Mouse (Mus musculus) monocyte, adult 59 days (primary cell): ENCODE data around the gene Rab40c. TPM values are rescaled to one million over a fixed set of nuclear protein-coding genes. Genes with fewer than 3 reads are reported as not detected.

Experiments
- total RNA-seq, 2 experiments: library from RNA; stranded (reverse); gene quantifications; one replicate each; pipeline ENCODE4 v1.2.4; 2023

Rab40c gene
- total RNA-seq: 10 to 100 TPM; 16.5 to 18.1 TPM

GRCm38 (mm10) chr17:25919144-25919785, at the start of gene Rab40c:
Gene Rab40c, minus strand, starts transcription at chr17:25919727.

GRCm38 (mm10) chr17:25951803-25952623, 32.5 kb upstream of the Rab40c start, which contains the start of gene A930017K11Rik:
Gene A930017K11Rik, minus strand, starts transcription at chr17:25952565.

GRCm38 (mm10) chr17:25944366-25945163, 25.0 kb upstream of the Rab40c start, which contains the start of the genes Pigq and Nhlrc4:
Gene Pigq, minus strand, starts transcription at chr17:25944936.
Gene Nhlrc4, minus strand, starts transcription at chr17:25944961.

GRCm38 (mm10) chr17:25880196-25880910, 39.2 kb downstream of the Rab40c start, which contains the start of gene Wfikkn1:
Gene Wfikkn1, minus strand, starts transcription at chr17:25880858.

GRCm38 (mm10) chr17:25874721-25875170, 44.8 kb downstream of the Rab40c start, which contains the start of gene Mettl26:
Gene Mettl26, plus strand, starts transcription at chr17:25875074.

GRCm38 (mm10) chr17:25868601-25869191, 50.8 kb downstream of the Rab40c start, which contains the start of gene Mcrip2:
Gene Mcrip2, minus strand, starts transcription at chr17:25868764.

GRCm38 (mm10) chr17:25860832-25861703, 58.5 kb downstream of the Rab40c start, which contains the start of gene Wdr90:
Gene Wdr90, minus strand, starts transcription at chr17:25861501.

GRCm38 (mm10) chr17:25844396-25844901, 75.1 kb downstream of the Rab40c start, which contains the start of gene Rhot2:
Gene Rhot2, minus strand, starts transcription at chr17:25844851.

GRCm38 (mm10) chr17:25841117-25841880, 78.2 kb downstream of the Rab40c start, which contains the start of gene Gm20683:
Gene Gm20683, minus strand, starts transcription at chr17:25841763.

GRCm38 (mm10) chr17:25837076-25837410, 82.5 kb downstream of the Rab40c start, which contains the start of gene Rhbdl1:
Gene Rhbdl1, minus strand, starts transcription at chr17:25837295.

GRCm38 (mm10) chr17:25833291-25833663, 86.2 kb downstream of the Rab40c start, which contains the start of gene Stub1:
Gene Stub1, minus strand, starts transcription at chr17:25833404.

Other genes starting within 250 kb of the Rab40c start
- gene Gng13, start 202.6 kb downstream of the Rab40c start, total RNA-seq: not detected
- 1 to 10 TPM; 2.6 to 3.9 TPM for gene Chtf18, start 192.3 kb downstream of the Rab40c start, total RNA-seq
- gene Rpusd1, start 192.1 kb downstream of the Rab40c start, total RNA-seq: 1 to 10 TPM; 6.6 to 7.9 TPM
- gene Mslnl, start 183.7 kb downstream of the Rab40c start, total RNA-seq: not detected
- 1 to 10 TPM; 1.2 to 1.3 TPM for gene Msln, start 165.3 kb downstream of the Rab40c start, total RNA-seq
- gene Narfl, start 146.0 kb downstream of the Rab40c start, total RNA-seq: 10 to 100 TPM; 33.1 to 34.7 TPM
- gene Haghl, start 134.1 kb downstream of the Rab40c start, total RNA-seq: 10 to 100 TPM; 21.6 to 21.7 TPM
- gene Ccdc78, start 133.1 kb downstream of the Rab40c start, total RNA-seq: not detected
- 10 to 100 TPM; 33.5 to 35.6 TPM for gene Fam173a, start 126.8 kb downstream of the Rab40c start, total RNA-seq
- not detected for gene AC134908.4, start 124.1 kb downstream of the Rab40c start, total RNA-seq
- 1 to 10 TPM; 8.0 to 9.9 TPM for gene Metrn, start 122.6 kb downstream of the Rab40c start, total RNA-seq
- gene Fbxl16, start 110.6 kb downstream of the Rab40c start, total RNA-seq: under 1 TPM in 1 of 2 experiments, not detected in 1; 0.24 TPM
- 10 to 100 TPM; 13.5 to 14.9 TPM for gene Wdr24, start 96.1 kb downstream of the Rab40c start, total RNA-seq
- 10 to 100 TPM; 23.2 to 28.1 TPM for gene Jmjd8, start 90.9 kb downstream of the Rab40c start, total RNA-seq
- 10 to 100 TPM; 50.8 to 51.1 TPM for gene Stub1, start 86.3 kb downstream of the Rab40c start, total RNA-seq
- gene Rhbdl1, start 82.4 kb downstream of the Rab40c start, total RNA-seq: 1 to 10 TPM; 1.2 to 1.7 TPM
- gene Gm20683, start 78.0 kb downstream of the Rab40c start, total RNA-seq: 1 to 10 TPM in 1 of 2 experiments, under 1 TPM in 1; 0.89 to 4.0 TPM
- 10 to 100 TPM; 28.4 to 34.3 TPM for gene Rhot2, start 74.9 kb downstream of the Rab40c start, total RNA-seq
- gene Wdr90, start 58.2 kb downstream of the Rab40c start, total RNA-seq: 1 to 10 TPM; 6.0 to 6.2 TPM
- gene Mcrip2, start 51.0 kb downstream of the Rab40c start, total RNA-seq: 1 to 10 TPM; 4.8 to 5.5 TPM
- 10 to 100 TPM; 10.1 to 11.1 TPM for gene Mettl26, start 44.7 kb downstream of the Rab40c start, total RNA-seq
- gene Wfikkn1, start 38.9 kb downstream of the Rab40c start, total RNA-seq: 1 to 10 TPM; 3.2 to 3.3 TPM
- 10 to 100 TPM; 46.9 to 60.5 TPM for gene Pigq, start 25.2 kb upstream of the Rab40c start, total RNA-seq
- gene Nhlrc4, start 25.2 kb upstream of the Rab40c start, total RNA-seq: not detected
- gene A930017K11Rik, start 32.8 kb upstream of the Rab40c start, total RNA-seq: not detected
- gene Capn15, start 66.1 kb upstream of the Rab40c start, total RNA-seq: 10 to 100 TPM; 31.1 to 32.2 TPM
- gene Rab11fip3, start 149.8 kb upstream of the Rab40c start, total RNA-seq: 1 to 10 TPM; 5.1 to 6.8 TPM
- 1 to 10 TPM; 5.0 to 6.8 TPM for gene Decr2, start 170.6 kb upstream of the Rab40c start, total RNA-seq
- gene Nme4, start 175.9 kb upstream of the Rab40c start, total RNA-seq: 1 to 10 TPM; 2.2 to 2.8 TPM
- gene Tmem8, start 193.6 kb upstream of the Rab40c start, total RNA-seq: 10 to 100 TPM; 20.9 to 23.1 TPM
- gene Mrpl28, start 203.8 kb upstream of the Rab40c start, total RNA-seq: 10 to 100 TPM; 29.3 to 35.8 TPM
- 10 to 100 TPM; 49.8 to 53.8 TPM for gene Axin1, start 219.0 kb upstream of the Rab40c start, total RNA-seq